Mouse (Mus musculus) mouse embryonic stem cell (cell line): ENCODE data around the gene Olfr1157.

Experiments used
- in situ Hi-C, 2 experiments: fragments of 300-500 bp; cut with MboI; formaldehyde crosslinking; loops; 1 replicate in 1 of 2; 3 replicates in 1 of 2; pipeline ENCODE4 v1.14.3; 2019 to 2020; ENCODE audit warnings: low sequenced_read_pairs in 2 of 2, low pct_unique_long_range_greater_than_20kb in 1 of 2, mixed read lengths in 1 of 2; ENCODE audit not compliant: unreplicated experiment in 1 of 2

Olfr1157 gene

DNA sequence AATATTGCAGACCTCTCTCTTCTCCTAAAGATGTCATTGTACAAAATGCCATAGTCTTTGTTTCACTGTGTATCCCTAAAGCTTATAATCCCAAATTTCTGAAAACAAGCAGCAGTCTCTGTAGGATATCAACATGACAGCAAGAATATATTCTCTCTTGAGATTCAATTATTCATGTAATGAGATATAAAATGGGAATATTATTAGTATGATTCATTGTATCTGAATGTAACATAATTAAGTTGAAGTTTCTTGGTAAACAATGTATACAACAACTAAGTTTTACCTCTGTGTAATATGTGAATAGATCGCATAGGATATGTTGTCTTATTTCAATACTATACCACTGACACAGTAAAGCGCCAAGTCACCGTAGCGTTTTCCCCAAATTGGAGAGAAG, at the start of gene Olfr1157:
Gene Olfr1157, minus strand, starts transcription at position 101 of the 400 bp plus-strand sequence.
- in situ Hi-C loops = no loop called here

DNA sequence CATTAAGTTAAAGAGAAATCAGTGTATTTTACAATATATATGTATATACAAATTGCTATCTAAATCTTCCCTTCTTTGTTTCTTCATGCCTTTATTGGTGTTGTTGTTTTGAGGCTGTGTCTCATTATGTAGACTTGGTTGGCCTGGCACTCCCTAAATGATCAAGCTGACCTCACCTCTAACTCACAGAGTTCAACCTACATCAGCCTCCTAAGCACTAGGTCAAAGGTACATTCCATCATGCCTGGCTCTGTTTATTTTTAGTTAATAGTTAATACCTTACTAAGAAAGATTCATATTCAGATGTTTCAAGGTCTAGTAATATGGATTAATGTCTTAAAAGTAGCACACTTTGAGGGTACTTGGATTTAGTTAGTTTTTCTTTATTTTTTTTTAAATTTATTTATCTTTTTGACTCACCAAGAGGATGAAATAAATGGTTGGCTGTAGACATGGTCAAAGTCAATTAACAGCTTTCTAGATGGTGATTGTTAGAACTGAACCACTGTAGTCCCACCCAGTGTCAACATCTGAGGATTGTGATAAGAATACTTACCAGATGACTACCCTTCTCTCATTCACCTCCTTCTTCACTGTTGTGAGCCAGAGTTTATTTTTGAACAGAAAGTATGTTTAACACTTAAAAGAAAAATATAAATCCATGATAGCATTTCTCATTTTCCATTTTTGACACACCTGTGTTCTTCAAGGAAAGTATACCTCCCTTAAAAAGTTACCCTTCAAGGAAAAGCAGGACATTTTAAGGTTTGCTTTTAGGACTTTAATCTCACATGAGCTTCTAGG, 39.6 kb upstream of the Olfr1157 start, which contains the start of gene Olfr1160:
Gene Olfr1160, minus strand, starts transcription at position 754 of the 804 bp plus-strand sequence.
- in situ Hi-C loops = no loop called here

DNA sequence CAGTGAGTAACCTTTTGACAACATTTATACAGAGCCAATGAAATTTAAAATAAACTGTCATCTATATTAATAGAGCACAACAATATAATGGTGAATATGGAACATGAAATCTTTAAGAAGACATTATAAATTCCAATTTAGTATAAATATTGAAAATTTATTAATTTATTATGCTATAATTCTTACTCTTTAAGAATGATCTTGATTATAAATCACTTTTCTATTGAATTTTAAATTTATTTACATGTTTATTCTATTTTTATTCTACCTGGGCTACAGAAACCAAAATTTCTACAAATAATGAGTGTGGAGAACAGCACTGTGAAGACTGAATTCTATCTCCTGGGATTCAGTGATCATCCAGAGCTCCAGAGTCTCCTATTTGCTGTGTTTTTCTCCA, 21.7 kb upstream of the Olfr1157 start, which contains the start of gene Olfr1158:
Gene Olfr1158, plus strand, starts transcription at position 301 of the 400 bp plus-strand sequence.
- in situ Hi-C loops = no loop called here

DNA sequence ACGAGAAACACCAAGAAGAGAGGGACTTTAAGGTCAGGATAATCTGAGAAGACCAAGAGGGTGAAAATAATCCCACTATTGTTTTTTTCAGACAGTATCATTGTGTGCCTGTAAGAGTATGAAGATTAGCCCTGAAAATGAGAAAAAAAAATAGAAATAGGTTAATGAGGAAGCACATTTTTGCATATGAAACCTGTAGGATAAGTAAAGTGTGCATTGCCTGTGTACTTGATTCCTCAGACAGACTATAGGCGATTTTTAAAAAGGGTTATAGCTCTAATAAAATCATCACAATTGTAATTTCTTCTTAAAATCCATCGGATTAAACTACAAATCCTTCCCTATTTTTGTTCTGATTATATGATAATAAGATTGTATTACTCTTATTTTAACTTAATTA, 6.5 kb upstream of the Olfr1157 start, which contains the start of gene Olfr74:
Gene Olfr74, minus strand, starts transcription at position 101 of the 400 bp plus-strand sequence.
- in situ Hi-C loops = no loop called here

DNA sequence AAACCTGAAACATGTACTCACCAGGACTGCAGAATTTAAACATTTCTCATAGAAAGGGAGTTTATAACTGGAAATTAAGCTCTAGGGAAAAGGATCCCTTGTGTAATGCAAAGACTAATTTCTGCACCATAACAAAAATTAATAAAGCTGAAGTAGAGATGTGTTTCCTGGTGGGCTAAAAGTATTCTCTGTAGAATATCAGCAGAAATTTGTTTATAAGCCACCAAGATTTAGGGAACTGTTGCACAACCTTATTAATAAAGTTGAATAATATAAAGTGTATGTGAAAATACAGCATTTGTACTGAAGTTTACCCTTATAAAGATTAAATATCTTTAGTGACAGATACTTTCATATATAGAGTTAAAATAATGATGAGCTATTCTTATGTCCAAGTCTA, 15.1 kb downstream of the Olfr1157 start, which contains the start of gene Olfr1156:
Gene Olfr1156, minus strand, starts transcription at position 101 of the 400 bp plus-strand sequence.
- in situ Hi-C loops = no loop called here

DNA sequence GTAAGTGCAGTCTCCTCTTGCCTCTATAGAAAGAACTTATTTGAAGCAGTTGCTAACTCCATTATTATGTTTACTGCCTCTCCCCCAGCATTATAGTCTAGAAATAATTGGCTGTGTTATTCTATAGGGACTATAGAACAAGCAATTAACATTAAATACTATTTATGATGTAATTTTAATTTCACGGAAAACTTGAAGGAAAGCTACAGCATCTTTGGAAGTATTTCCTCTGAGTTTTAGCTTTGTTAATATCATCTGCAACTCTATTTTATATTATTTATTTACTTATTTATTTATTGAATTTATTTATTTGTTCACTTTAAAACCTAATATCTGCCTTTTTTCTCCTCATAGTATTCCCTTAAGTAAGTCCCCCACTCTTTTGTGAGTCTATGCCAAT, 23.1 kb downstream of the Olfr1157 start, which contains the start of gene Olfr1155:
Gene Olfr1155, minus strand, starts transcription at position 101 of the 400 bp plus-strand sequence.
- in situ Hi-C loops = no loop called here
